Mouse (Mus musculus) erythroblast, embryonic 14.5 days (primary cell): ENCODE results near the gene Tmem164.

Source experiments
- GATA1 ChIP-seq: IDR thresholded peaks from 2 replicates; pipeline ENCODE4 v1.6.1; 2012; ENCODE audit warnings: low read length, inconsistent platforms, mixed read lengths
- TAL1 ChIP-seq: IDR thresholded peaks from 3 replicates; pipeline ENCODE4 v1.6.1; 2012; ENCODE audit warnings: low read length, inconsistent platforms, mixed read lengths

GRCm38 (mm10) chrX:142841916-142842315, 160.7 kb downstream of the Tmem164 start:
- no peak for TF ChIP-seq TAL1
- no peak for TF ChIP-seq GATA1
